Mouse (Mus musculus): ENCODE results near the gene Rel. TPM values are rescaled to one million over a fixed set of nuclear protein-coding genes. Genes with fewer than 3 reads are reported as not detected.

Rel gene
- polyA plus RNA-seq (2012; rRNA removed; ENCODE audit: low replicate concordance), result 0.36 and 0.42 TPM in 2 replicates

DNA sequence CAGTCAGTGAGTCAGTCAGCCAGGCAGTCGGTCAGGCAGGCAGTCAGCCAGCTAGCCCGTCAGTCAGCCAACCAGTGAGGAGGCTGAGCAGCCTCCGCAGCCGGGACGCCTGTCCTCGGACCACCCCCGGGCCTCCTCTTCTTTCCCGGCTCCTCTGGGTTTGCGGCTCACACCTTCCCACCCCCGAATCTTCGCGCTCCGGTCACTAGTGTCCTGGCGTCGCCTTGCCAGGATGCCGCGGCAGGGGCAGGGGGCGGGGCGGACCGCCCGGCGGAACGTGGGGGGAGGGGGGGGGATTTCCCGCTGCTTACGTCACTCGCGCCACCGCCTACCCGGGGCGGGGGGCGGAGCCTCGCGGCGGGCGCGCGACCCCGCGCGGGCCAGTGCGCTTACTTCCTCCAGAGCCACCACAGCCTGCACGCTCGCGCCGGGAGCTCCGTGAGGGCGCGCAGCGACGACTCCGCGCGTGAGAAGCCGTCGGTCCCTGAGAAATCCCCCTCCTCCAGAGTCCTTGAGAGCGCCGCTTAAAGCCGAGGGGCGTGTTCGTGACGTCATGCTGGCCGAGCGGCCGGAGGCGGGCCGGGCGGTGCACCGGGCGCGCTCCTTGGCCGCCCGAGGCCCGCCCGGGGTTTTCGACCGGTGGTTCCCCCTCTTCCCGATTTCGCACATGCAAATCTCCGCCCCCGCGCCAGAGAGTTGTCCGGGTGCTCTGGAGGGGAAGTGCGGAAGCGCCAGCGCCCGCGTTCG lies at the start of gene Rel:
TSS of gene Rel (minus strand) at position 211 of the 747 bp plus-strand sequence.

Other genes starting within 250 kb of the Rel start
- not detected in 2 replicates for gene 1700093K21Rik, start 249.8 kb downstream of the Rel start, polyA plus RNA-seq (2012; rRNA removed; ENCODE audit: low replicate concordance)
- gene 0610010F05Rik, start 137.3 kb downstream of the Rel start, polyA plus RNA-seq (2012; rRNA removed; ENCODE audit: low replicate concordance), result 0.28 and 0.40 TPM in 2 replicates
- gene Pus10, start 105.3 kb downstream of the Rel start, polyA plus RNA-seq (2012; rRNA removed; ENCODE audit: low replicate concordance), result 0.13 and 0.58 TPM in 2 replicates
- 7.6 and 14.3 TPM in 2 replicates for gene Pex13, start 105.0 kb downstream of the Rel start, polyA plus RNA-seq (2012; rRNA removed; ENCODE audit: low replicate concordance)
- gene Papolg, start 124.3 kb upstream of the Rel start, polyA plus RNA-seq (2012; rRNA removed; ENCODE audit: low replicate concordance), result 0.68 and 1.2 TPM in 2 replicates

Measured in duodenum, adult 2 months (tissue).